Mouse (Mus musculus): ENCODE data around the gene Ttc7b. TPM values are rescaled to one million over a fixed set of nuclear protein-coding genes. Genes with fewer than 3 reads are reported as not detected.

Gene Ttc7b
- total RNA-seq, 1 experiment from 2014 or later, result 25.8 TPM

- no peak for ATAC-seq (ENCODE audit: extremely low read depth, insufficient number of reproducible peaks, low FRiP score, poor library complexity, severe bottlenecking)
These were observed 216.3 kb downstream of the Ttc7b start for GRCm38 (mm10) chr12:100304280-100304679.

- no peak for ATAC-seq (ENCODE audit: extremely low read depth, insufficient number of reproducible peaks, low FRiP score, poor library complexity, severe bottlenecking)
These were observed 217.5 kb downstream of the Ttc7b start for GRCm38 (mm10) chr12:100303141-100303540.

- ATAC-seq (ENCODE audit: extremely low read depth, insufficient number of reproducible peaks, low FRiP score, poor library complexity, severe bottlenecking), result no peak
These were observed 220.2 kb downstream of the Ttc7b start for GRCm38 (mm10) chr12:100300446-100300845.

GRCm38 (mm10) chr12:100299322-100299726, 221.3 kb downstream of the Ttc7b start:
- ATAC-seq (ENCODE audit: extremely low read depth, insufficient number of reproducible peaks, low FRiP score, poor library complexity, severe bottlenecking), result no peak

- no peak for ATAC-seq (ENCODE audit: extremely low read depth, insufficient number of reproducible peaks, low FRiP score, poor library complexity, severe bottlenecking)
These were observed 221.8 kb downstream of the Ttc7b start for GRCm38 (mm10) chr12:100298788-100299187.

GRCm38 (mm10) chr12:100297961-100298360, 222.7 kb downstream of the Ttc7b start:
- ATAC-seq (ENCODE audit: extremely low read depth, insufficient number of reproducible peaks, low FRiP score, poor library complexity, severe bottlenecking), result no peak

GRCm38 (mm10) chr12:100294457-100294856, 226.2 kb downstream of the Ttc7b start:
- ATAC-seq (ENCODE audit: extremely low read depth, insufficient number of reproducible peaks, low FRiP score, poor library complexity, severe bottlenecking), result no peak

GRCm38 (mm10) chr12:100293956-100294355, 226.7 kb downstream of the Ttc7b start:
- no peak for ATAC-seq (ENCODE audit: extremely low read depth, insufficient number of reproducible peaks, low FRiP score, poor library complexity, severe bottlenecking)

GRCm38 (mm10) chr12:100290711-100291685, 229.6 kb downstream of the Ttc7b start:
- no peak for ATAC-seq (ENCODE audit: extremely low read depth, insufficient number of reproducible peaks, low FRiP score, poor library complexity, severe bottlenecking)

GRCm38 (mm10) chr12:100290178-100290531, 230.5 kb downstream of the Ttc7b start:
- ATAC-seq (ENCODE audit: extremely low read depth, insufficient number of reproducible peaks, low FRiP score, poor library complexity, severe bottlenecking), result no peak

GRCm38 (mm10) chr12:100289267-100290177, 231.1 kb downstream of the Ttc7b start:
- ATAC-seq (ENCODE audit: extremely low read depth, insufficient number of reproducible peaks, low FRiP score, poor library complexity, severe bottlenecking), result no peak

GRCm38 (mm10) chr12:100288018-100288417, 232.6 kb downstream of the Ttc7b start:
- no peak for ATAC-seq (ENCODE audit: extremely low read depth, insufficient number of reproducible peaks, low FRiP score, poor library complexity, severe bottlenecking)

GRCm38 (mm10) chr12:100287565-100287964, 233.1 kb downstream of the Ttc7b start:
- no peak for ATAC-seq (ENCODE audit: extremely low read depth, insufficient number of reproducible peaks, low FRiP score, poor library complexity, severe bottlenecking)

- ATAC-seq (ENCODE audit: extremely low read depth, insufficient number of reproducible peaks, low FRiP score, poor library complexity, severe bottlenecking), result no peak
These were observed 237.3 kb downstream of the Ttc7b start for GRCm38 (mm10) chr12:100283283-100283682.

- ATAC-seq (ENCODE audit: extremely low read depth, insufficient number of reproducible peaks, low FRiP score, poor library complexity, severe bottlenecking), result peak; percentile 85
These were observed 238.4 kb downstream of the Ttc7b start for GRCm38 (mm10) chr12:100282025-100282885.

- ATAC-seq (ENCODE audit: extremely low read depth, insufficient number of reproducible peaks, low FRiP score, poor library complexity, severe bottlenecking), result no peak
These were observed 239.4 kb downstream of the Ttc7b start for GRCm38 (mm10) chr12:100280972-100281794.

- ATAC-seq (ENCODE audit: extremely low read depth, insufficient number of reproducible peaks, low FRiP score, poor library complexity, severe bottlenecking), result no peak
These were observed 240.7 kb downstream of the Ttc7b start for GRCm38 (mm10) chr12:100279898-100280297.

GRCm38 (mm10) chr12:100278358-100278757, 242.3 kb downstream of the Ttc7b start:
- no peak for ATAC-seq (ENCODE audit: extremely low read depth, insufficient number of reproducible peaks, low FRiP score, poor library complexity, severe bottlenecking)

Measured in neutrophil, adult 5-6 weeks (primary cell).